Mouse (Mus musculus) frontal cortex, adult (tissue): Measurements from ENCODE around the gene Olfr1271.
"Not testable (repeated sequence)": the region's sequence is repeated elsewhere in the genome, so short reads cannot be mapped to it uniquely, and the experiment has no call there.

Source experiments
- ATAC-seq: cut with Nextera tagmentation; 2 replicates; pipeline ENCODE4 v1.9.2; 2017; ENCODE audit warnings: mild to moderate bottlenecking, moderate library complexity, mixed read lengths; ENCODE audit not compliant: low TSS enrichment

Olfr1271 gene

DNA sequence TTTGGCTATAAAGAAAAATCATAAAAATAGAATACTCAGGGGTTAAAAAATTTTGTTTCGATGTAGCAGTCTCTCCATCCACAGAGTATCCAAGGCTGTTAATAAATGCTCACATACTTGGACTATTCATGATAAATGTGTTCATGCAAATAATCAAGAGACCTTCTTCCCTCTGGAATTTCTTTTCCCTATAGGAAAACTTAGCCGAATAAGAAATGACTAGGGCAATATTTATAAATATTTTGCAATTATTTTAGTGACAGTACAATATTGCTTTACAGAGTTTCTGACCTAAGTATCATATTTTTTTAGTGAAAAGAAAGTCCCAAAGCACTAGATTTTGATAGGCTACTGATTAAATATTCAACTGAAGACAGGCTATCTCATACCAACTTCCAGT is at the start of gene Olfr1271:
Gene Olfr1271 (minus strand): TSS at position 101 of the 400 bp plus-strand sequence.
- no peak for ATAC-seq

GRCm38 (mm10) chr2:90292741-90293140 is 21.9 kb upstream of the Olfr1271 start, which contains the start of gene Olfr1272:
Gene Olfr1272 (minus strand): TSS chr2:90292841.
- no peak for ATAC-seq

DNA sequence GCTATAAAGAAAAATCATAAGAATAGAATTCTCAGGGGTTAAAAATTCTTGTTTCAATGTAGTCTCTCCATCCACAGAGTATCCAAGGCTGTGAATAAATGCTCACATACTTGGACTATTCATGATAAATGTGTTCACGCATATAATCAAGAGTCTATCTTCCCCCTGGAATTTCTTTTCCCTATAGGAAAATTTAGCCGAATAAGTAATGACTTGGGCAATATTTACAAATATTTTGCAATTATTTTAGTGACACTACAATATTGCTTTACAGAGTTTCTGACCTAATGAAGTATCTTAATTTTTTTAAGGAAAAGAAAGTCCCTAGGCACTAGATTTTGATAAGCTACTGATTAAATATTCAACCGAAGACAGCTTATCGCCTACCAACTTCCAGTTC is 13.3 kb downstream of the Olfr1271 start, which contains the start of gene Olfr142:
Gene Olfr142 (minus strand): TSS at position 101 of the 400 bp plus-strand sequence.
- no peak for ATAC-seq

GRCm38 (mm10) chr2:90224393-90224792 is 46.4 kb downstream of the Olfr1271 start, which contains the start of gene Olfr1506:
Gene Olfr1506 (minus strand): TSS chr2:90224493.
- not testable (repeated sequence) for ATAC-seq
